Mouse (Mus musculus): ENCODE measurements around the gene C530008M17Rik. TPM values are rescaled to one million over a fixed set of nuclear protein-coding genes. Genes with fewer than 3 reads are reported as not detected.

C530008M17Rik gene
- total and polyA plus RNA-seq, 3 experiments = 3.2 to 10.6 TPM; not detected in 1

DNA sequence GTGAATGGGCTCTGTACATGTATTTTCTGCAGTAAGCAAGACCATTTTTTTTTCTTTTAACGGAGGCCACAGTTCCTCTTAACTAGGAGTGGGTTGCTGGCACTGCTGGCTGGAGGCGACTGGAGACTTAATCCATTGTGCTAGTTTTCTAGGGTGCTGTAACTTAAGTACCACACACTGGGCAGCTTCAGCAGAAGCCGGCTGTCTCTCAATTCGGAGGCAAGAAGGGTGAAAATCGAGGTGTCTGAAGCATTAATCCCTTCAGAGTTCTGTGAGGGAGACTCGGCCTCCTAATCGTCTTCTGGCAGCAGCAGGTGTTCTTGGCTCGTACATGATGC is 126.8 kb downstream of the C530008M17Rik start:
- DNase-seq (ENCODE audit: low read depth, low spot score) = no peak
- peaks cover 2 to 6% of the 10 kb centered on the region in 2 experiments; a peak in 1 of 4 replicates for H3K4me1 ChIP-seq (ENCODE audit: control insufficient read depth in 1 of 2, insufficient read depth in 2 of 2, low read length in 2 of 2)
- no peaks in the 10 kb centered on the region for H3K9me3 ChIP-seq (replicated peaks; ENCODE audit: insufficient read depth, low read length)
- H3K27me3 ChIP-seq (ENCODE audit: control insufficient read depth in 1 of 2, insufficient read depth in 2 of 2, low read length in 2 of 2) = no peaks in the 10 kb centered on the region
- no peak overlapping the region for H3K4me3 ChIP-seq (ENCODE audit: control insufficient read depth in 1 of 2, insufficient read depth in 1 of 2, low read depth in 2 of 2, low read length in 2 of 2)
- no peak overlapping the region for H3K27ac ChIP-seq (ENCODE audit: control insufficient read depth, low read depth, low read length)
- TF ChIP-seq ETS1 (IDR thresholded peaks at IDR 0.05; ENCODE audit: low read depth, low read length) (no peak), POLR2AphosphoS2 (IDR thresholded peaks at IDR 0.05; ENCODE audit: low read length) (no peak), USF1 (IDR thresholded peaks at IDR 0.05; ENCODE audit: low read depth, low read length) (no peak), GATA1 (IDR thresholded peaks at IDR 0.05; ENCODE audit: low read depth, low read length) (no peak), NRF1 (IDR thresholded peaks at IDR 0.05; ENCODE audit: insufficient read depth, low read depth, low read length, poor library complexity, severe bottlenecking) (no peak), MXI1 (IDR thresholded peaks at IDR 0.05; ENCODE audit: low read depth, low read length) (no peak), HCFC1 (IDR thresholded peaks at IDR 0.05; ENCODE audit: low read depth, low read length) (no peak), UBTF (IDR thresholded peaks at IDR 0.05; ENCODE audit: borderline replicate concordance, insufficient read depth, low read depth, low read length) (no peak), POLR2AphosphoS5 (IDR thresholded peaks at IDR 0.05; ENCODE audit: borderline replicate concordance, low read depth, low read length) (no peak), ZMIZ1 (IDR thresholded peaks at IDR 0.05; ENCODE audit: low read depth, low read length) (no peak), MAX (IDR thresholded peaks at IDR 0.05; ENCODE audit: low read length) (no peak), EP300 (IDR thresholded peaks at IDR 0.05; ENCODE audit: low read depth in 1 of 2, low read length in 2 of 2) (no peak)
- no peak overlapping the region for H3K9ac ChIP-seq (ENCODE audit: control insufficient read depth, low read depth, low read length, poor library complexity, severe bottlenecking)
- H3K36me3 ChIP-seq (ENCODE audit: control insufficient read depth in 1 of 2, insufficient read depth in 2 of 2, low read length in 2 of 2) = peaks cover 0 to 5% of the 10 kb centered on the region in 2 experiments; a peak in 1 of 4 replicates
- H3K79me2 ChIP-seq (ENCODE audit: control insufficient read depth, insufficient read depth, low read length, poor library complexity) = no peaks in the 10 kb centered on the region

- TF ChIP-seq MAX (IDR thresholded peaks at IDR 0.05; ENCODE audit: low read length) (no peak), JUND (IDR thresholded peaks at IDR 0.05; ENCODE audit: low read depth, low read length) (no peak), POLR2AphosphoS2 (IDR thresholded peaks at IDR 0.05; ENCODE audit: low read length) (no peak), E2F4 (IDR thresholded peaks at IDR 0.05; ENCODE audit: borderline replicate concordance, low read depth, low read length) (no peak), HCFC1 (IDR thresholded peaks at IDR 0.05; ENCODE audit: low read depth, low read length) (no peak), CHD2 (IDR thresholded peaks at IDR 0.05; ENCODE audit: low read length) (no peak), ZC3H11A (IDR thresholded peaks at IDR 0.05; ENCODE audit: low read depth, low read length) (no peak), ZKSCAN1 (IDR thresholded peaks at IDR 0.05; ENCODE audit: low read depth, low read length) (no peak), BHLHE40 (IDR thresholded peaks at IDR 0.05; ENCODE audit: borderline replicate concordance, low read depth, low read length) (no peak), ZMIZ1 (IDR thresholded peaks at IDR 0.05; ENCODE audit: low read depth, low read length) (no peak), CTCF (IDR thresholded peaks at IDR 0.05 in 2 of 3, conservative IDR thresholded peaks at IDR 0.05 in 1 of 3; ENCODE audit: control insufficient read depth in 1 of 3, insufficient read depth in 1 of 3, low read depth in 2 of 3, low read length in 3 of 3, poor library complexity in 1 of 3, severe bottlenecking in 1 of 3) (no peak), CHD1 (IDR thresholded peaks at IDR 0.05; ENCODE audit: low read depth, low read length) (no peak), USF1 (IDR thresholded peaks at IDR 0.05; ENCODE audit: low read depth, low read length) (no peak), ELF1 (IDR thresholded peaks at IDR 0.05; ENCODE audit: low read depth, low read length) (no peak)
- Histone ChIP-seq H3K4me3 (ENCODE audit: control insufficient read depth in 1 of 2, insufficient read depth in 1 of 2, low read depth in 2 of 2, low read length in 2 of 2) (no peak overlapping the region), H3K9ac (ENCODE audit: control insufficient read depth, low read depth, low read length, poor library complexity, severe bottlenecking) (no peak overlapping the region), H3K79me2 (ENCODE audit: control insufficient read depth, insufficient read depth, low read length, poor library complexity) (no peaks in the 10 kb centered on the region), H3K27ac (ENCODE audit: control insufficient read depth, low read depth, low read length) (no peak overlapping the region), H3K9me3 (replicated peaks; ENCODE audit: insufficient read depth, low read length) (no peaks in the 10 kb centered on the region), H3K36me3 (ENCODE audit: control insufficient read depth in 1 of 2, insufficient read depth in 2 of 2, low read length in 2 of 2) (peaks cover 0 to 5% of the 10 kb centered on the region in 2 experiments; a peak in 1 of 4 replicates), H3K27me3 (ENCODE audit: control insufficient read depth in 1 of 2, insufficient read depth in 2 of 2, low read length in 2 of 2) (no peaks in the 10 kb centered on the region), H3K4me1 (ENCODE audit: control insufficient read depth in 1 of 2, insufficient read depth in 2 of 2, low read length in 2 of 2) (peaks cover 2 to 6% of the 10 kb centered on the region in 2 experiments; a peak in 1 of 4 replicates)
- no peak for DNase-seq (ENCODE audit: low read depth, low spot score)
Observed at GRCm38 (mm10) chr5:76784151-76784723, 127.9 kb downstream of the C530008M17Rik start.
